Mouse (Mus musculus) heart, embryonic 16.5 days (tissue): Measurements from ENCODE around the gene Vmn2r88. TPM values are rescaled to one million over a fixed set of nuclear protein-coding genes. Genes with fewer than 3 reads are reported as not detected.
"Not testable (repeated sequence)": the region's sequence is repeated elsewhere in the genome, so short reads cannot be mapped to it uniquely, and the experiment has no call there.

ENCODE experiments used
- ATAC-seq: fragments of 200-750 bp; cut with Nextera tagmentation; replicated peaks from 2 replicates; pipeline ENCODE4 v1.8.0; 2017; ENCODE audit warnings: moderate number of reproducible peaks; ENCODE audit not compliant: insufficient read depth, low FRiP score; ENCODE audit errors: extremely low read depth
- H3K27ac ChIP-seq: fragments of 300-500 bp; sonication (generic); 2 replicates; pipeline ENCODE4 v1.5.1; 2014; ENCODE audit warnings: mild to moderate bottlenecking, low read length, control low read depth, moderate library complexity
- H3K27me3 ChIP-seq: fragments of 300-500 bp; sonication (generic); 2 replicates; pipeline ENCODE4 v1.6.1; 2014; ENCODE audit warnings: low read length, mixed read lengths; ENCODE audit not compliant: control insufficient read depth, insufficient read depth
- H3K36me3 ChIP-seq: fragments of 300-500 bp; sonication (generic); 2 replicates; pipeline ENCODE4 v1.6.1; 2014; ENCODE audit not compliant: control insufficient read depth, insufficient read depth
- H3K4me1 ChIP-seq: fragments of 300-500 bp; sonication (generic); 2 replicates; pipeline ENCODE4 v1.6.1; 2014; ENCODE audit warnings: low read length, mixed read lengths; ENCODE audit not compliant: control insufficient read depth, insufficient read depth
- H3K4me2 ChIP-seq: fragments of 300-500 bp; sonication (generic); 2 replicates; pipeline ENCODE4 v1.6.1; 2014; ENCODE audit warnings: low read depth, mild to moderate bottlenecking, control low read depth, low read length
- H3K4me3 ChIP-seq: fragments of 300-500 bp; sonication (generic); 2 replicates; pipeline ENCODE4 v1.5.1; 2014; ENCODE audit warnings: mild to moderate bottlenecking, control low read depth, low read length
- H3K9ac ChIP-seq: fragments of 300-500 bp; sonication (generic); 2 replicates; pipeline ENCODE4 v1.6.1; 2014; ENCODE audit warnings: low read length, control low read depth
- H3K9me3 ChIP-seq: fragments of 300-500 bp; sonication (generic); replicated peaks from 2 replicates; pipeline ENCODE4 v1.6.1; 2016; ENCODE audit warnings: low read length; ENCODE audit not compliant: control insufficient read depth
- WGBS: fragments of 180-500 bp; shearing (Covaris S2); extraction: QIAGEN DNeasy Blood & Tissue Kit; methylation state at CpG from one replicate; pipeline ENCODE4 v1.1.7; 2014; 5-methylcytosine and 5-hydroxymethylcytosine counted together
- polyA plus RNA-seq: library from polyadenylated mRNA; unstranded; fragments of >200 nt; fragmentation: Nextera tagmentation; extraction: Ambion mirVana; gene quantifications from 2 replicates; pipeline ENCODE4 v1.2.1, GENCODE M21; 2015

The Vmn2r88 gene
- not detected in 2 replicates for polyA plus RNA-seq

DNA sequence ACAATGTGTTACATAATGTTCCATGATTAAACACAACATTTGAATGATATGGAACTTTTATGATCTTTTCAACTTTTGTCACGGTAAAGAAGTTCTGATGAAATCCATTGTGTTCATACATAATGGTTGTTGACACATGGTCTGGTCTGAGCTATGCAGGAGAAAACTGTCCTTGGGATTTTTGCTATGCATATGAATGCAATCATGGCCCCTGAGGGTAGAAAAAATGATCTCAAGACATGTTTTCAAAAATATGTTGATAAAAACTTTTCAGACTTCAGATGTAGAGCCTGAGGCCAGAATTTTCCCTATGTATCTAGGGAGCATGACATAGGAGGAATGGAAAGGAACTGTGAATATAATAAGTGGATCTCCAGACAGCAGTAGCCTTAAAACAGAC, at the start of gene Vmn2r88:
TSS of gene Vmn2r88 (plus strand) at position 301 of the 400 bp plus-strand sequence.
- no peaks in the 10 kb centered on the region for H3K4me1 ChIP-seq
- no peak within 1 kb of the TSS for H3K4me3 ChIP-seq
- no peaks in the 10 kb centered on the region for H3K36me3 ChIP-seq
- H3K9me3 ChIP-seq = no peaks in the 10 kb centered on the region
- no peak within 1 kb of the TSS for H3K9ac ChIP-seq
- no peak for ATAC-seq
- no peak within 1 kb of the TSS for H3K27ac ChIP-seq
- no peak within 1 kb of the TSS for H3K4me2 ChIP-seq
- 76% methylated on average over 1 of the region's 1 CpGs for WGBS
- no peaks in the 10 kb centered on the region for H3K27me3 ChIP-seq

DNA sequence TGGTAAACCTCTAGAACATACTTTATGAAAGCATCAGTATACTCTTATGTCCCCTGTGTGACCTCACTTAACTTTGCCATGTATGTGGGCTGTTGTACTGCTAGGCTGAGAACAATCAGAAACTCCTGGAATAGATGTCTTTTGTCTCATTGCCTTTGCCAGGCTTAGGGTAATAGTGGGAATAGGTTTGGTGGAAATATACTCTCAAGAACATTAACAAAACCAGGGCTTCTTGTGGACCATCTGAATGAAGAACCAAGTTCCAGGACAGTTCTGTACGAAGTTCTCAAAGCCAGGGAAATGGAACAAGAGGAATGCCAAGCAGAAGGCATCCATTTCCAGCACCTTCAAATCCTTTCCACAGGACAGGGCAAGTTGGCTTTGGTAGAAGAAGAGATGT, 49.2 kb upstream of the Vmn2r88 start, which contains the start of gene Gm7247:
TSS of gene Gm7247 (plus strand) at position 301 of the 400 bp plus-strand sequence.
- no peaks in the 10 kb centered on the region for H3K4me1 ChIP-seq
- H3K36me3 ChIP-seq = no peaks in the 10 kb centered on the region
- H3K27me3 ChIP-seq = peaks cover 2% of the 10 kb centered on the region; the same call in 1 of the 2 replicates
- no peak within 1 kb of the TSS for H3K9ac ChIP-seq
- no peak within 1 kb of the TSS for H3K4me3 ChIP-seq
- H3K27ac ChIP-seq = no peak within 1 kb of the TSS
- no peaks in the 10 kb centered on the region for H3K9me3 ChIP-seq
- no peak for ATAC-seq
- WGBS = 84% methylated on average over 1 of the region's 1 CpGs
- no peak within 1 kb of the TSS for H3K4me2 ChIP-seq

- WGBS = 94% methylated on average over 20 of the region's 20 CpGs
- H3K4me3 ChIP-seq = no peak overlapping the region
- H3K9me3 ChIP-seq = peaks cover 8% of the 10 kb centered on the region
- H3K36me3 ChIP-seq = no peaks in the 10 kb centered on the region
- no peak for ATAC-seq
- H3K9ac ChIP-seq = no peak overlapping the region
- H3K27ac ChIP-seq = no peak overlapping the region
- no peaks in the 10 kb centered on the region for H3K4me1 ChIP-seq
- H3K27me3 ChIP-seq = no peaks in the 10 kb centered on the region
- no peak overlapping the region for H3K4me2 ChIP-seq
These were observed 27.8 kb upstream of the Vmn2r88 start for GRCm38 (mm10) chr14:51382805-51383204.

- WGBS = 97% methylated on average over 10 of the region's 10 CpGs
- H3K27ac ChIP-seq = no peak overlapping the region
- no peaks in the 10 kb centered on the region for H3K27me3 ChIP-seq
- H3K4me2 ChIP-seq = no peak overlapping the region
- no peak overlapping the region for H3K4me3 ChIP-seq
- ATAC-seq = no peak
- H3K36me3 ChIP-seq = no peaks in the 10 kb centered on the region
- peaks cover 11% of the 10 kb centered on the region for H3K9me3 ChIP-seq
- H3K4me1 ChIP-seq = no peaks in the 10 kb centered on the region
- no peak overlapping the region for H3K9ac ChIP-seq
These were observed 26.3 kb upstream of the Vmn2r88 start for GRCm38 (mm10) chr14:51384351-51384750.

DNA sequence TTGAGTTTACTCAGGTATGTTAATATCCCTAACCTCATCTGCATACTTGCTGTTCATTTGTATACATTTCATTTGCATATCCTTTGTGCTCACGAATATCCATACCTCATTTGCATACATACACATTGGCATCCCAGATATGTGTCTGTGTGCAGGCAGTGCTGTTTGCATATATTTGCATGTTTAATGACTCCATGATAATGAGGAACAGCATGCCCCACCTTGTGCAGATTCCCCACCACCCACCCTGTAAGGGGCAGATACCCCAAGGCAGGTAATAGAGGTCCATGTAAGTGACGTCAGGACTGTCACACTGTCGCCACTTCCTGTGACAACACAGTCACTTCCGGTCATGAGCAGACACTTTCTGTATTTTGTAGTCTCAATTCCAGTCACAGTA, 24.9 kb upstream of the Vmn2r88 start:
- H3K9ac ChIP-seq = no peak overlapping the region
- 77% methylated on average over 4 of the region's 4 CpGs for WGBS
- H3K36me3 ChIP-seq = no peaks in the 10 kb centered on the region
- H3K4me3 ChIP-seq = no peak overlapping the region
- no peak overlapping the region for H3K27ac ChIP-seq
- peaks cover 11% of the 10 kb centered on the region for H3K9me3 ChIP-seq
- H3K4me1 ChIP-seq = no peaks in the 10 kb centered on the region
- ATAC-seq = no peak
- no peak overlapping the region for H3K4me2 ChIP-seq
- no peaks in the 10 kb centered on the region for H3K27me3 ChIP-seq

DNA sequence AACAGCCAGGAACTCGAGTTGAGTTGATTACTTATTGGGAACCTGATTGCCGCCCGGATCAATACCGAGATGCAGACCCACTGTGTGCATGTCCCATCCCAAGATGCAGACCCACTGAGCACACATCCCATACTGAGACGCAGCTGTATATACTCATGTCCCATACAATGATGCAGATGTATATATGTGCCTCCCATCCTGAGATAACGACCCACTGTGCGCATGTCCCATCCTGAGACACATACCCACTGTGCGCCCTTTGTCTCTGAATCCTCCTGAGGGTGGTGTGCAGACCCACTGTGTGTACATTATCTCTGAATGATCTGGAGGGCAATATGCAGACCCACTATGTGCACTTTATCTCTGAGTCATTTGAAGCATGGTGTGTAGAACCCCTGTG, 22.9 kb upstream of the Vmn2r88 start:
- 94% methylated on average over 8 of the region's 8 CpGs for WGBS
- H3K4me2 ChIP-seq = no peak overlapping the region
- peaks cover 11% of the 10 kb centered on the region for H3K9me3 ChIP-seq
- H3K27me3 ChIP-seq = no peaks in the 10 kb centered on the region
- no peaks in the 10 kb centered on the region for H3K4me1 ChIP-seq
- H3K27ac ChIP-seq = no peak overlapping the region
- no peak overlapping the region for H3K4me3 ChIP-seq
- no peak overlapping the region for H3K9ac ChIP-seq
- ATAC-seq = no peak
- H3K36me3 ChIP-seq = no peaks in the 10 kb centered on the region

GRCm38 (mm10) chr14:51388222-51388621, 22.4 kb upstream of the Vmn2r88 start:
- H3K9ac ChIP-seq = no peak overlapping the region
- no peak overlapping the region for H3K4me3 ChIP-seq
- ATAC-seq = no peak
- H3K4me1 ChIP-seq = no peaks in the 10 kb centered on the region
- no peak overlapping the region for H3K4me2 ChIP-seq
- WGBS = 95% methylated on average over 9 of the region's 9 CpGs
- peaks cover 11% of the 10 kb centered on the region for H3K9me3 ChIP-seq
- no peaks in the 10 kb centered on the region for H3K27me3 ChIP-seq
- H3K36me3 ChIP-seq = no peaks in the 10 kb centered on the region
- H3K27ac ChIP-seq = no peak overlapping the region

DNA sequence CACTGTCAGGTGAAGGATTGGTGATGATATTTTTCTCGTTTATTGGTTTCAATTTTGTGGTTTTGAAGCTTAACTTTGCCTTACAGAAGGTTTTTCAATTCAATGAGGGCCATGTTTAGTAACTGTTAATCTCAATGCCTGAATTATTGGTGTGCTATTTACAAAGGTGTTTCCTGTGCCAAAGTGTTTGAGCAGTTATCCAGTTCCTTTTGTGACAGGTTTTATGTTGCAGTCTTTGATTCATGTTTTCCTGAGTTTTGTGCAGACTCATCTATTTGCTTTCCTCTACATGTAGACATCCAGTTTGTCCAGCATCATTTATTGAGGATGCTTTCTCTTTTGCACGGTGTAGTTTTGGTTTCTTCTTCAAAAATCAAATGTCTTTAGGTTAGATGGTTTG, 13.3 kb downstream of the Vmn2r88 start:
- no peak overlapping the region for H3K4me2 ChIP-seq
- peaks cover 2% of the 10 kb centered on the region; the same call in 1 of the 2 replicates for H3K9me3 ChIP-seq
- 55% methylated on average over 2 of the region's 2 CpGs for WGBS
- no peaks in the 10 kb centered on the region for H3K4me1 ChIP-seq
- ATAC-seq = no peak
- H3K27ac ChIP-seq = no peak overlapping the region
- no peak overlapping the region for H3K9ac ChIP-seq
- no peaks in the 10 kb centered on the region for H3K27me3 ChIP-seq
- H3K36me3 ChIP-seq = no peaks in the 10 kb centered on the region
- H3K4me3 ChIP-seq = no peak overlapping the region

DNA sequence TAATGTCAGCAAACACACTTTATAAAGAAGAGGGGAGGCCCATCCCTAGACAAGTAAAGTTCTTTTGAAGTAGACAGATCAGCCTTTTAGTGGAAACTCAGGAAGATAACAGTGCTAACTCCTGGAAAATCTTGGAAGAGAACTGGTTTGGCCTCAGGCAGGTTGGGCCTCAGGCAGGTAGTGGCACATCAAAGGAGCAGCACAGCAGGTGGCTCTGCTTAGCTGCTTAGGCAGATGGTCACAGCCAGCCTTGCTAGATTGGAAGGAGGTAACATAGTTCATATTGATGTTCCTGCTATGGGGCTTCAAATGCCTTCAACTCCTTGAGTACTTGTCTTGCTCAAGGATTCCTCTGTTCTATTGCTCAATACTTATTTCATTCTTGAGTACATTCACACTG, 19.5 kb downstream of the Vmn2r88 start:
- not testable (repeated sequence) for H3K4me1 ChIP-seq, H3K36me3 ChIP-seq, H3K4me2 ChIP-seq, H3K9ac ChIP-seq, ATAC-seq, H3K27me3 ChIP-seq, H3K4me3 ChIP-seq, H3K9me3 ChIP-seq, H3K27ac ChIP-seq
